Mouse (Mus musculus): ENCODE data around the gene Ahcyl2.
"Not testable (repeated sequence)": the region's sequence is repeated elsewhere in the genome, so short reads cannot be mapped to it uniquely, and the experiment has no call there.

The Ahcyl2 gene

GRCm38 (mm10) chr6:29815060-29815459 lies 47.2 kb downstream of the Ahcyl2 start:
- DNase-seq (ENCODE audit: low read depth, low spot score) = no peak

GRCm38 (mm10) chr6:29815634-29816033 lies 47.8 kb downstream of the Ahcyl2 start:
- DNase-seq (ENCODE audit: low read depth, low spot score) = no peak

GRCm38 (mm10) chr6:29816371-29816770 lies 48.6 kb downstream of the Ahcyl2 start:
- not testable (repeated sequence) for DNase-seq (ENCODE audit: low read depth, low spot score)

GRCm38 (mm10) chr6:29819309-29819708 lies 51.5 kb downstream of the Ahcyl2 start:
- peak; percentile 71 for DNase-seq (ENCODE audit: low read depth, low spot score)

- DNase-seq (ENCODE audit: low read depth, low spot score) = peak; percentile 50
Measured at GRCm38 (mm10) chr6:29820314-29820713, 52.5 kb downstream of the Ahcyl2 start.

- no peak for DNase-seq (ENCODE audit: low read depth, low spot score)
Measured at GRCm38 (mm10) chr6:29820926-29821325, 53.1 kb downstream of the Ahcyl2 start.

GRCm38 (mm10) chr6:29821770-29822169 lies 54.0 kb downstream of the Ahcyl2 start:
- DNase-seq (ENCODE audit: low read depth, low spot score) = no peak

GRCm38 (mm10) chr6:29825302-29825701 lies 57.5 kb downstream of the Ahcyl2 start:
- DNase-seq (ENCODE audit: low read depth, low spot score) = no peak

GRCm38 (mm10) chr6:29827291-29828242 lies 59.8 kb downstream of the Ahcyl2 start:
- DNase-seq (ENCODE audit: low read depth, low spot score) = no peak

- DNase-seq (ENCODE audit: low read depth, low spot score) = no peak
Measured at GRCm38 (mm10) chr6:29828574-29829234, 60.9 kb downstream of the Ahcyl2 start.

GRCm38 (mm10) chr6:29832356-29832755 lies 64.5 kb downstream of the Ahcyl2 start:
- DNase-seq (ENCODE audit: low read depth, low spot score) = no peak

GRCm38 (mm10) chr6:29833117-29833516 lies 65.3 kb downstream of the Ahcyl2 start:
- no peak for DNase-seq (ENCODE audit: low read depth, low spot score)

GRCm38 (mm10) chr6:29833568-29834255 lies 65.9 kb downstream of the Ahcyl2 start:
- peak; percentile 43 for DNase-seq (ENCODE audit: low read depth, low spot score)

GRCm38 (mm10) chr6:29835543-29836177 lies 67.8 kb downstream of the Ahcyl2 start:
- DNase-seq (ENCODE audit: low read depth, low spot score) = no peak

GRCm38 (mm10) chr6:29837579-29837978 lies 69.8 kb downstream of the Ahcyl2 start:
- no peak for DNase-seq (ENCODE audit: low read depth, low spot score)

GRCm38 (mm10) chr6:29838531-29838930 lies 70.7 kb downstream of the Ahcyl2 start:
- no peak for DNase-seq (ENCODE audit: low read depth, low spot score)

GRCm38 (mm10) chr6:29840008-29840407 lies 72.2 kb downstream of the Ahcyl2 start:
- DNase-seq (ENCODE audit: low read depth, low spot score) = no peak

- DNase-seq (ENCODE audit: low read depth, low spot score) = no peak
Measured at GRCm38 (mm10) chr6:29841461-29841860, 73.7 kb downstream of the Ahcyl2 start.

GRCm38 (mm10) chr6:29847643-29848166 lies 79.9 kb downstream of the Ahcyl2 start:
- no peak for DNase-seq (ENCODE audit: low read depth, low spot score)

- DNase-seq (ENCODE audit: low read depth, low spot score) = no peak
Measured at GRCm38 (mm10) chr6:29848808-29849207, 81.0 kb downstream of the Ahcyl2 start.

GRCm38 (mm10) chr6:29850096-29850495 lies 82.3 kb downstream of the Ahcyl2 start:
- no peak for DNase-seq (ENCODE audit: low read depth, low spot score)

Data from brain, adult 2 months (tissue).